Mouse (Mus musculus) liver, adult 2 months (tissue): ENCODE results near the gene Tbc1d16. TPM values are rescaled to one million over a fixed set of nuclear protein-coding genes. Genes with fewer than 3 reads are reported as not detected.
A peak's percentile ranks its signal among the peaks of the same experiment; 100 is the strongest.

Source experiments
- DNase-seq: peaks from one replicate; pipeline ENCODE4 v3.0.0-alpha.2; 2011; ENCODE audit warnings: low read depth, low spot score; ENCODE audit errors: extremely low read depth
- H3K27ac ChIP-seq: fragments of 200-500 bp; replicated peaks from 2 replicates; pipeline ENCODE4 v1.5.1; 2012; ENCODE audit warnings: low read depth, mild to moderate bottlenecking, control low read depth, inconsistent platforms, low read length; ENCODE audit not compliant: insufficient read depth
- H3K27me3 ChIP-seq: fragments of 200-500 bp; 2 replicates; pipeline ENCODE4 v1.6.1; 2012; ENCODE audit warnings: mild to moderate bottlenecking, moderate library complexity, low read length, inconsistent platforms; ENCODE audit not compliant: control insufficient read depth, insufficient read depth
- H3K36me3 ChIP-seq: fragments of 200-500 bp; 2 replicates; pipeline ENCODE4 v1.6.1; 2012; ENCODE audit warnings: low read length, inconsistent platforms; ENCODE audit not compliant: control insufficient read depth, insufficient read depth
- H3K4me1 ChIP-seq: fragments of 200-500 bp; 2 replicates; pipeline ENCODE4 v1.6.1; 2011; ENCODE audit warnings: low read length; ENCODE audit not compliant: control insufficient read depth, insufficient read depth
- H3K4me3 ChIP-seq: fragments of 200-500 bp; 2 replicates; pipeline ENCODE4 v1.5.1; 2011; ENCODE audit warnings: low read depth, mild to moderate bottlenecking, control low read depth, low read length, moderate library complexity; ENCODE audit not compliant: insufficient read depth
- H3K79me2 ChIP-seq: fragments of 200-500 bp; 2 replicates; pipeline ENCODE4 v1.6.1; 2012; ENCODE audit warnings: inconsistent platforms, mild to moderate bottlenecking, low read length, moderate library complexity; ENCODE audit not compliant: control insufficient read depth, insufficient read depth
- H3K9ac ChIP-seq: fragments of 200-500 bp; 2 replicates; pipeline ENCODE4 v1.6.1; 2012; ENCODE audit warnings: low read depth, mild to moderate bottlenecking, control low read depth, inconsistent platforms, low read length
- CTCF ChIP-seq: fragments of 200-500 bp; IDR thresholded peaks from 2 replicates; pipeline ENCODE4 v1.5.1; 2011; ENCODE audit warnings: low read depth, low read length, control low read depth
- POLR2A ChIP-seq: fragments of 200-500 bp; IDR thresholded peaks from 2 replicates; pipeline ENCODE4 v1.6.1; 2011; ENCODE audit warnings: low read length, control low read depth; ENCODE audit not compliant: insufficient read depth; ENCODE audit errors: extremely low read depth
- WGBS: fragments of 180-500 bp; shearing (Covaris S2); methylation state at CpG from one replicate; pipeline ENCODE4 v1.1.7; 2018; 5-methylcytosine and 5-hydroxymethylcytosine counted together
- polyA plus RNA-seq: library from polyadenylated mRNA; depleted of rRNA; stranded (reverse); fragments of >200 nt; gene quantifications from 2 replicates; pipeline ENCODE4 v1.2.3, GENCODE M21; 2012
- total RNA-seq: library from RNA; depleted of rRNA; stranded (reverse); fragments of >200 nt; gene quantifications from 2 replicates; pipeline ENCODE4 v1.2.3, GENCODE M21; 2014

Gene Tbc1d16
- total and polyA plus RNA-seq, 2 experiments = 4.6 to 9.5 TPM

DNA sequence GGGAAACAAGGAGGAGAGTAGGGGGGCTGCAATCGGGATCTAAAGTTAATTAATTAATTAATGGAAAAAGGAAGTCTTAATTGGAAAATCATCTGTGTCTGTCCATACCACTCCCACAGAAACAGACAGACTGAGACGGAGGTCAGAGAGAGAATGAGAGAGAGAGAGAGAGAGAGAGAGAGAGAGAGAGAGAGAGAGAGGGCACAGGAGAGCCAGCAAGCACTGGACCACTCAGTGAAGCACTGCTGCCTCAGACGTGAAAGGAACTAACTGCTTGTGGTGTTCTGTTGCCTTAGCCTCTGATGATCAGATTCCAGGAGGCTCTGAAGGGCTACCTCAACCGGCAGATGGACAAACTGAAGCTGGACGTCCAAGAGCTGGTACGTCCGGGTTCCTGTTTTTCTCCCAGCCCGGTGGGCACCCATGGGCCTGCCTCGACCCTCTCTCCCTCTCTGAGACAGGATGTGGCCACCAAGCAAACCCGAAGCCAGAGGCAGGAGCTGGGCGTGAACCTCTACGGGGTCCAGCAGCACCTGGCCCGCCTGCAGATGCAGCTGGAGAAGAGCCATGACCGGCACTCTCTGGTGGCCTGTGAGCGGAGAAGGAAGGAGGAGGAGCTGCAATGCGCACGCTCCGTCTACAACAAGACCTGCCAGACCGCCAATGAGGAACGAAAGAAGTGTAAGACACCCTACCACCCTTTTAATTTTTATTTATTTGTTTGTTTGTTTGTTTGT is 9.4 kb upstream of the Tbc1d16 start:
- Histone ChIP-seq H3K9ac (peak overlapping the region; percentile 11; the same call in 1 of the 2 replicates), H3K79me2 (no peaks in the 10 kb centered on the region)
- no peak for DNase-seq

DNA sequence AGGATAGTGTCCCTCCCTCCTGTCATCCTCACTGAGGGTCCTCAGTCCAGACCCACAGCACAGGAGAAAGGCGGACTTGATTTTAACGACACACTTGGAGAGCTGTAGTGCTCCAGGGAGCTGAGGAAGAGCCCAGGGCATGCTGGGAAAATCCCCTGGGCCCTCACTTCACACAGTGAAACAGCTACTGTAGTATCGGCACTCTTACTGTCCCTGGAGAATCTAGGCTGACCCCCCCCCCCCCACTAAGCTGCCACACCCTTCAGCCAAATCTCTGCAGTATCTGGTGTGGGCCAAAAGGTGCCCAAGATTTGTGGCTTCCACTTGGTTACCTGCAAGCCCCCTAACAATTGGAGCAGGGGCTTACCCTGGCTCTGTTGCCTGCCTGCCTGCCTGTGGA is 8.7 kb upstream of the Tbc1d16 start:
- no peaks in the 10 kb centered on the region for H3K79me2 ChIP-seq
- no peak for DNase-seq
- 90% methylated on average over 3 of the region's 3 CpGs for WGBS
- no peaks in the 10 kb centered on the region for H3K36me3 ChIP-seq
- no peaks in the 10 kb centered on the region for H3K27me3 ChIP-seq
- H3K9ac ChIP-seq = no peak overlapping the region
- H3K4me3 ChIP-seq = no peak overlapping the region
- H3K27ac ChIP-seq = no peak overlapping the region
- TF ChIP-seq CTCF (no peak), POLR2A (no peak)
- H3K4me1 ChIP-seq = no peaks in the 10 kb centered on the region

More for the DNA sequence above, 9.4 kb upstream of the Tbc1d16 start:
- no peaks in the 10 kb centered on the region for H3K4me1 ChIP-seq
- TF ChIP-seq CTCF (no peak), POLR2A (no peak)
- no peak overlapping the region for H3K27ac ChIP-seq
- no peaks in the 10 kb centered on the region for H3K27me3 ChIP-seq
- no peaks in the 10 kb centered on the region for H3K36me3 ChIP-seq
- 27% methylated on average over 20 of the region's 20 CpGs for WGBS
- H3K4me3 ChIP-seq = peak overlapping the region; percentile 47

DNA sequence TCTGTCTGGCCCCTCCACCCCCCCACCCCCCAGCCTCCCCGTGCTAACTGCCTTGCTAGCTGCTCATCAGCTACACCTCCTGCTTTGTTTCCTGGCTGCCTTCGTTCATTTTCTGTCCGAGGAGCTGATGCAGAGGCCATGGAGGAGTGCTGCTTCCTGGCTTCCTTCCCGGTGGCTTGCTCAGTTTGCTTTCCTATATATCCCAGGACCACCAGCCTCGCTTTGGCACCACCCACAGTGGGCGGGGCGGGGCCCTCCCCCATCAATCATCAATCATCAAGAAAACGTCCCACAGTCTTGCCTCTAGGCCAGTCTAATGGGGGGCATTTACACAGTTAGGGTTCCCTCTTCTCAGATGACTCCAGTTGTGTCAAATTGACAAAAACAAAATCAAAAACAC is 8.1 kb upstream of the Tbc1d16 start:
- no peak for DNase-seq
- H3K36me3 ChIP-seq = no peaks in the 10 kb centered on the region
- H3K9ac ChIP-seq = no peak overlapping the region
- H3K27me3 ChIP-seq = no peaks in the 10 kb centered on the region
- H3K27ac ChIP-seq = no peak overlapping the region
- H3K4me1 ChIP-seq = no peaks in the 10 kb centered on the region
- no peaks in the 10 kb centered on the region for H3K79me2 ChIP-seq
- no peak overlapping the region for H3K4me3 ChIP-seq
- TF ChIP-seq POLR2A (no peak), CTCF (no peak)
- WGBS = 30% methylated on average over 8 of the region's 8 CpGs

GRCm38 (mm10) chr11:119235596-119235995 is 7.3 kb upstream of the Tbc1d16 start:
- no peak overlapping the region for H3K4me3 ChIP-seq
- no peak overlapping the region for H3K27ac ChIP-seq
- H3K36me3 ChIP-seq = no peaks in the 10 kb centered on the region
- no peak overlapping the region for H3K9ac ChIP-seq
- peak; percentile 50; the same call in 1 of the 2 replicates for TF ChIP-seq CTCF
- TF ChIP-seq POLR2A = no peak
- DNase-seq = peak; percentile 46
- 87% methylated on average over 4 of the region's 4 CpGs for WGBS
- no peaks in the 10 kb centered on the region for H3K79me2 ChIP-seq
- no peaks in the 10 kb centered on the region for H3K4me1 ChIP-seq
- H3K27me3 ChIP-seq = no peaks in the 10 kb centered on the region

DNA sequence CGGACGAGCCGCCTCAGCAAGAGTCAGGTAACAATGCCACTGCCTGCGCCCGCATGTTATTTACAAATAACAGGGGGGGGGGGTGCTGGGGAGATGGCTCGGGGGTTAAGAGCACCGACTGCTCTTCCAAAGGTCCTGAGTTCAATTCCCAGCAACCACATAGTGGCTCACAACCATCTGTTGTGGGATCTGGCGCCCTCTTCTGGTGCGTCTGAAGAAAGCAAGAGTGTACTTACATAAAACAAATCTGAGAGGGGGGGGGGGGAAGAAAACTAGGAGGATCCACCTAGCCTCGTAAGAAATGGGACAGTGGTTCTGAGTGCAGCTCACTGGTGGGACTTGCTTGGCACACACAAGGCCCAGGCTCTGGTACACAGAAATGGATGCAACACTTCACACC is 6.5 kb upstream of the Tbc1d16 start:
- Histone ChIP-seq H3K79me2 (no peaks in the 10 kb centered on the region), H3K27ac (no peak overlapping the region), H3K36me3 (no peaks in the 10 kb centered on the region), H3K27me3 (no peaks in the 10 kb centered on the region), H3K4me3 (no peak overlapping the region), H3K9ac (no peak overlapping the region), H3K4me1 (no peaks in the 10 kb centered on the region)
- TF ChIP-seq CTCF (no peak), POLR2A (no peak)
- DNase-seq = no peak
- WGBS = 95% methylated on average over 10 of the region's 10 CpGs

DNA sequence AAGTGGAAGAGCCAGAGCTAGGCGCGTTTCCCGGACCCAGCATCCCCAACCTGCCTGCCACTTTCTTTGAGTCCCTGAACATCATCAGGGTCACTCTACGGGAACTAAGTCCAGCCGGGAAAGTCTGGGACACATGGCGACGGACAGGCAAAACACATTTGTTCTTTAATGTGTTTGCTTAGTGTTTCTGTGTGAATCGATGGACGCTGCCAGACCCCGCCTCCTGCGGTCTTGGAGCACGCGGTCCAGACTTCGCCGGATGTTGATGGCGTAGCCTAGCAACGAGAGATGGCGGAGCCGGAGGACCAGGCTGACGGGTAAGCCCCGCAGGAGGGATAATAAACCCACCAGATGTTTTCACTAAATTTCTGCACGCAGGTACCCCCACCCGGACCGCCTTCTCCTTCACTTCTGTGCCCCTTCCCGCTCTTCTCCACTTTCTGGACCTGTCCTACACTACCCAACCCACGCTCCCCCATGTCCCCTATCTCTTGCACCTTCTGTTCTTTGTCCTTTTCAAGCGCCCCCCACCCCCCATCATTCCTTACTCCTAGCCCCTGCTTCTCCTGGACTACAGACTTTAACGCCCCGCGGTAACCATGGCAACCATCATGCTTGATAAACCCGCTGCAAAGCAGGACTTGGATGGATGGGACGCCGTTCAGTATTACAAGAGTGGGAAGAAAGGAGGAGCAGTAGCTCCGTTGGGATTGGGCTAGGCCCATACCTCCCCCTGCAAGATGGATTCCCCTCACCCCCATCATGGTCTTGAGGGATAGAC is 737 bp upstream of the Tbc1d16 start:
- peak overlapping the region; percentile 45 for H3K27ac ChIP-seq
- peaks cover 8% of the 10 kb centered on the region for H3K4me1 ChIP-seq
- H3K27me3 ChIP-seq = no peaks in the 10 kb centered on the region
- WGBS = 5% methylated on average over 34 of the region's 34 CpGs
- TF ChIP-seq CTCF (no peak), POLR2A (no peak)
- peak; percentile 80 for DNase-seq
- H3K79me2 ChIP-seq = peaks cover 9% of the 10 kb centered on the region
- H3K9ac ChIP-seq = peak overlapping the region; percentile 67; the same call in 1 of the 2 replicates
- H3K36me3 ChIP-seq = no peaks in the 10 kb centered on the region
- H3K4me3 ChIP-seq = peak overlapping the region; percentile 68
